Mouse (Mus musculus) large intestine, adult 2 months (tissue): Measurements from ENCODE around the gene Hspa12a. TPM values are rescaled to one million over a fixed set of nuclear protein-coding genes. Genes with fewer than 3 reads are reported as not detected.

ENCODE experiments used
- DNase-seq: peaks from one replicate; pipeline ENCODE4 v3.0.0-alpha.2; 2012; ENCODE audit warnings: low read depth, low spot score
- WGBS: fragments of 180-500 bp; shearing (Covaris S2); methylation state at CpG from one replicate; pipeline ENCODE4 v1.1.7; 2018; 5-methylcytosine and 5-hydroxymethylcytosine counted together
- polyA plus RNA-seq: library from polyadenylated mRNA; depleted of rRNA; stranded (reverse); fragments of >200 nt; gene quantifications from 2 replicates; pipeline ENCODE4 v1.2.3, GENCODE M21; 2012

The Hspa12a gene
- polyA plus RNA-seq, 1 experiment = 10.5 TPM

GRCm38 (mm10) chr19:58865224-58865623 is 78.2 kb downstream of the Hspa12a start:
- 54% methylated on average over 5 of the region's 5 CpGs for WGBS
- DNase-seq = no peak

DNA sequence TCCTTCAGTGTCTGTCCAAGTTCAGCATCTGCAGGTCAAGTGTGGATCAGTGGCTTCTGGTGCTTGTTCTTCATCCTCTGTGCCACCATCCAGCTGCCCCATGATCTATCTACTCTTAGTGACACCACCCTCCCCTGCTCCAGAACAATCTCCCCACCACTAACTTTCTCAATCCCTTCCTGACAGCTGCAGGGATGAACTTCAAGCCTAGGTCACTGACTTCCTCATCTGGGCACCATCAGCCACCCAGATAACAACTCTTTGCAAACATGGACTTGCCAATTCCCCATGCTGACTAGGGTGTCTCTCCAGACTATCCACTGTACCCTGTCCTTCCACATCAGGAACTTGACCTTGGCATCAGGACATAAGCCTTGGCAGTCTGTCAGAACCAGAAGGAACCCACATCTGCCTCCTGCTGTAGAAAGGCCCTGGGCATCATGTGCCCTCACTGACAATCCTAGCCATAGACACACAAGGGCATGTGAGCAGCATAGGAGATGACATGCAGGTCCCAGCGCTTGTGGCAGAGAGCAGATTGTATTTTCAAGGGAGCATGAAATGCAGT is 79.4 kb downstream of the Hspa12a start:
- 93% methylated on average over 1 of the region's 1 CpGs for WGBS

GRCm38 (mm10) chr19:58861174-58861760 is 82.2 kb downstream of the Hspa12a start:
- DNase-seq = no peak
- 29% methylated on average over 12 of the region's 12 CpGs for WGBS

More for the DNA sequence above, 79.4 kb downstream of the Hspa12a start:
- DNase-seq = no peak

DNA sequence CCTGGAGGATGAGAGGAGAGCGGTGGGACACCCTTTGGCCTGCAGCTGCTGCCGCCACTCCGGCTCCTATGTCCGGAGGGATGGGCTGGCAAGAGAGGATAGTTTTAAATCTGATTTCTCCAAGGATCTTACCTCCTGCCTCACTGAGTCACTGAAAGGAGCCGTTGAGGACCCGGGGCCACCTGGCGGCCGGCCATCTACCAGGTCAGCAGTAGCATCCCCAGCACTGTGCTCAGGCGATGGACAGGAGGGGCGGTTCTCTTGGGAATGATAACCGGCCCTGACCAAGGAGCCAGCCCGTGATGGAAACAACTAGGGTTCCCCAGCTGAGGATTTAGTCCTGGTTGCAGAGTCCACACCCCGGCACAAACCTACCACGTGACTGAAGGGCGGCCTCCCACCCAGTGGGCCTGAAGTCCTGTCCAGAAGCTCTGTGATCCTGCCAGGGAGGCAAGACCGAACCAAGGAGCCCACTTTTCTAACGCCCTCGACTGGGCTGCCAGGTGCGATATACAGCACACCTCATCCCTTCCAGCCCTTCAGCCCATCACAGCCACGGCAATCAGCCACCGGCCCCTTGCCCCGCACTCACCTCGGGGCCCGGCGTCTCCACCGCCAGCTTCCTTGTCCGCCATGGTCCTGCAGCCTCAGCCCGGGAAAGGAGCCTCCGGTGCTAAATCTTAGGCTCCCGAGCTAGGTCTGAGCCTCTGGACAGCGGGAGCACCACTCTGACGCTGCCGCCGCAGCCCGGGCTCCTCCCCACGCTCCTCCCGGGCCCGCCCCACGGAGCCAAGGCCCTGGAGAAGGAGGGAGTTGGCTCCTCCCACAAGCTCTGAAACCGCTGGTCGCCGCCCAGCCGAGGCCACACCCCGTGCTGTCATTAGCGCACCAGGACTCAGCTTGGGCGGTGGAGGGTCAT is 82.9 kb downstream of the Hspa12a start:
- no peak for DNase-seq
- WGBS = 3% methylated on average over 46 of the region's 46 CpGs

- DNase-seq = no peak
- WGBS = 8% methylated on average over 14 of the region's 14 CpGs
These were observed 83.6 kb downstream of the Hspa12a start for GRCm38 (mm10) chr19:58859831-58860254.

DNA sequence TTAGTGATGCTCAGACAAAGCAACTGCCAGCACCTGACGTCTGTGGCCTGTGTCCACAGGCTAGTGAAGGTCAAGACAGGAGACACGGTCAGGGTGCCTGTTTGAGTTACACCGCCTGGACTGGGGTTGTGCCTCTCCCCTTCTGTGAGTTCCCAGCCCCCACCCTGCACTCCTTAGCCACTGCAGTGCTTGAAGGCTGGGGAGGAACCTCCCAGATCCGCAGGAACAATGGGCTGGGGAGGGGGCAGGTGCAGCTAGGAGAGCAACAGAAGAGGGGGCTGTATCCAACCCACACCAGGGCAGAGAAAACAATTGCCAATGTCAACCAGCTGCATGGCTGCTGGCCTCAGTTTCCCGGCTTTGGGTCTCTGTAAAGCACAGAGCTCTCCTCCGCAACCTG is 84.1 kb downstream of the Hspa12a start:
- WGBS = 47% methylated on average over 6 of the region's 6 CpGs
- DNase-seq = no peak

DNA sequence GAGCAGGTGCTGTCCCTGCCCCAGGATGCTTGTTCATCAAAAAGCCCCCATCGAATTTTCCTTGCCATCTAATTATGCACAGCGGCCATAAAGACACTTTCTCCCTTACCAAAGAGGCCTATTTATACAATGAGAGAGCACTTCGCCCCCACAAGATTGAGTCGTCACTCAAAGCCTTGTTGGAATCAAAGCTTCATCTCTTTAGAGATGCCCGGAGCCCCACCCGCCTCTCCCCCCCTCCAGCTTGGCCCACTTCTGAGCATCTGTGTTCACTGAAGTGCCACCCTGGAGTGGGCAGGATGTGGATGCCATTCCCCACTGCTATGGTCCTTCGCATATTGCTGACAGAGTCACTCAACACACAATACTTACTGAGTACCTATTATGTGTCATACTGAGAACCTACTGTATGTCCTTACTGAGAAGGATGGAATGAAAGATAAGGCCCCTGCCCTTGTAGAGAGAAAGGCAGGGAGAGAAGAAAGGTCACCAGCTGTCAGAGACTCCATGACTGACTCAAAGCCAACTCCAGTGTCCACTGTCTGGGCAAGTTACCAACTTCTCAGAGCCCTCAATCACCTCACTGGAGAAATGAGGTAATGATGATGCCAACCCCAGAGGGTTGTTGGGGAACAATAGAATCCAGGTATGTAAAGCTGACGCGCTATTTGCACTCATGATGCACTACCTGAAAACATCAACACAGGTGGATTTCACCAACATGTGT is 87.2 kb downstream of the Hspa12a start:
- WGBS = 85% methylated on average over 9 of the region's 9 CpGs
- DNase-seq = no peak

DNA sequence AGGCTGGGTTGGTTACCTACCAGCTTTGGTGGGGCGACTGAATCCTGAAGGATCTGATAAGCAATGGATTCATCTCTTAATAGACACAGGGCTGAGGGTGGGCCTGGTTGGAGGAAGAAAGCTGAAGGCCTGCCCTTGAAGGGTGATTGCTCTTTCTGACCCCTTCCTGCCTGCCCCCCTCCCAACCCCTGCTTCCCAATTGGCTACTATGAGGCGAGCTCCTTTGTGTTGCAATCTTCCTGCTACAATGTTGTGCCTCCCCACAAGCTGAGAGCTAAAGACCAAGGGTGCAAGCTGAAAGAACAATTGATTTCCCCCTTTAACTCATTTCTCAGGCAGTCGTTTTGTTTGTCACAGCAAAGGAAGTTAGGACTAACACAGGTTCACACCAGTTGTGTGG is 88.6 kb downstream of the Hspa12a start:
- 78% methylated on average over 3 of the region's 3 CpGs for WGBS
- no peak for DNase-seq

- DNase-seq = no peak
- 21% methylated on average over 10 of the region's 10 CpGs for WGBS
These were observed 90.3 kb downstream of the Hspa12a start for GRCm38 (mm10) chr19:58853036-58853735.

DNA sequence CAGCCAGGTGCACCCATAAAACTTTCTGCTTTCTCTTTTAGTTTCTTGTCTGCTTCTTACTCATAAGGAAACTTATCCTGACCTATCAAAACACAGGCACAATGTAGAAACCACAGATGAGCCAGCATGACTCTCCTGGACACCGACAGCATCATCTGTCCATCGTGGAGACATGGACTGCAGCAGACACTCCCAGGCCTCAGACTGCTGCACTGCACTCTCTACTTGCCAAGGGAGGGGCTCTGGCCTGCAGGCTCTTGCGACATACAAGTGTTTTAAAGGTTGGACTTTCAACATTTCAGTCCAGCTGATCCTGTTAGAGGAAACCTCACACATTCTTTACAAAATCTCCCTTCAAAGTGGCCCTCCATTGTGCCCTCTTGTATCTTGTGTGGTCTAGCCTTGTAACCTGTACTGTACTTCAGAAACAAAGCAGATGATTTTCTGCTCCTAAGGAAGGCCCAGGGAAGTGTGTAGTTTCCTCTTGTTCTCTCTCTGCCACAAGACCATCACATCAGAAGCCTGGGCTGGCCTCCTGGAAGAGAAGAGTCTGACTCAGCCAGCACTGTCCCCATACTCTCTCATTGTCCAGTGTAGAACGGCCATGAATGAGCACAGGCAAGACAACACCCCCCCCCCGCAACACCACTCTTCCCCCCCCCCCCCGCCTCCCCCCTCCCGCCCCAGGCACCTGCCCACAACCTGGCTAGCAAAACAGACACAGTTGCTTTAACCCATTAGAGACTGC is 92.6 kb downstream of the Hspa12a start:
- no peak for DNase-seq
- 14% methylated on average over 7 of the region's 7 CpGs for WGBS

GRCm38 (mm10) chr19:58849333-58850131 is 93.9 kb downstream of the Hspa12a start:
- 50% methylated on average over 13 of the region's 13 CpGs for WGBS
- no peak for DNase-seq

GRCm38 (mm10) chr19:58843606-58844005 is 99.8 kb downstream of the Hspa12a start:
- DNase-seq = no peak
- 87% methylated on average over 3 of the region's 3 CpGs for WGBS

DNA sequence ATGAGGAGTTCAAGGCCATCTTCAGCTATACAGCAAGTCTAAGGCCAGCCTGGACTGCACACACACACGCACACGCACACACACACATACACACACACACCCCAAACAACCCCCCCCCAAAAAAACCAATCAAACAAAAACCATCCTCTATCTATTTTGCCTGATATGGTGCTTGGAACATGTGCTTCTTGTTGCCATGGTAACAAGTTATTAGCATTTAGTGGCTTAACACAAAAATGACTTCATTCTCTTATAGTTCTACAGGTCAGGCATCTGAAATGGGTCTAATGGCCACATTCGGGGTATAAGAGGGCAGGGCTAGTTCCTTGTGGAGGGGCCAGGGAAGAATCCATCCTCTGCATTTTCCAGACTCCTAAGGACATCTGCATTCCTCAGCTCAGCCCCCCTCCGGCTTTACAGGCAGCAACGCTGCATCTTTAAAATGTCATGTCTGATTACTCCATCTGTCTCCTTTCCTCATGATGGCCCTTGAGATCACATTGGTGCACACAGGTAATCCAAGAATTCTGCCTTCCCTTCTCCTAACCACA is 102.7 kb downstream of the Hspa12a start:
- 79% methylated on average over 5 of the region's 5 CpGs for WGBS
- DNase-seq = no peak

GRCm38 (mm10) chr19:58839806-58840205 is 103.6 kb downstream of the Hspa12a start:
- DNase-seq = no peak
- WGBS = 72% methylated on average over 4 of the region's 4 CpGs

GRCm38 (mm10) chr19:58839345-58839744 is 104.1 kb downstream of the Hspa12a start:
- no peak for DNase-seq
- WGBS = 85% methylated on average over 3 of the region's 3 CpGs

GRCm38 (mm10) chr19:58838706-58839105 is 104.7 kb downstream of the Hspa12a start:
- WGBS = 68% methylated on average over 9 of the region's 9 CpGs
- no peak for DNase-seq

- DNase-seq = no peak
- WGBS = 59% methylated on average over 13 of the region's 13 CpGs
These were observed 109.7 kb downstream of the Hspa12a start for GRCm38 (mm10) chr19:58833639-58834180.
